Comparison of ENCODE assay signal across 11 mouse cellular contexts in the genomic region with DNA sequence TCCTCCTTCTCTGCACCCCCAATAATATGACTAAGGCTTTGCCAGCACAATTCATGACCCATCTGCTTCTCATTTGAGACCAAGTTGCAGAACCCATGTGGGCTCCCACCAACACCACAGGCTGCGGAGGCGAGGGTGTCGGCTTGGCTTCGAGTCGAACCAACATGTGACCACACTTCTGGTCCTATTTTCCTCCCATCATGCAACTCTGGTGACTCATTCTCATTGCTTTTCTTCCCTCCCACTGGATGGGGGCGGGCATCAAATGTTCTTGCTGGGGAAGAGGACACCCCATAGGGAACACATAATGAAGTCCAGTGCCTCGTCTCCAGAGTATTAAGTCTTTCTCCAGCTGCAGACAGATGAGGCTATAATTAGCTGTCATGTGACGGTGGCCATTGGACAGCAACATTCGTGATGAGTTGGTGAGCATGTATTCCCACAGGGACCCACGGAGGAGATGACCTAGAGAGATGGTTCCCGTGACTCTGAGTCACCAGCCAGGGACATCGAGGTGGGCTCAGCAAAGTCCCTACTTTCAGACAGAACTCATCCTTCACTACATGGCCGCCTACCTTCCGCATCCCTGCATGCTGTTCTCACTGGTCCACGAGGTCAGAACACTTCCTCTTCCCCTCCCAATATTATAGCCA. TPM values are rescaled to one million over a fixed set of nuclear protein-coding genes. Genes with fewer than 3 reads are reported as not detected.
A peak's percentile ranks its signal among the peaks of the same experiment; 100 is the strongest.
DNase-seq lines count a peak whose midpoint lies in the region; ATAC-seq and TF ChIP-seq lines count a peak whose summit lies in the region.
"Had no signal": no experiment of that assay in that cellular context is flagged by ENCODE, and none has a peak within 500 bp of the region (broad histone marks: within the 10 kb centered on the region; RNA-seq: fewer than 3 reads in every experiment).

No protein-coding gene starts in this region.

- no peak overlapping the region for H3K9ac ChIP-seq in heart, embryonic 11.5 days (ENCODE audit: low read depth, low read length)
- H3K9ac ChIP-seq in liver, postnatal 0 days (replicated peaks) = no peak overlapping the region
- no peak overlapping the region for H3K9ac ChIP-seq in stomach, postnatal 0 days (ENCODE audit: low read length)
- H3K9ac ChIP-seq: embryonic facial prominence, embryonic 13.5 days had no signal

- DNase-seq in lung, adult 18-20 months = peak; percentile 73 to 79
- DNase-seq in lung, adult 2 months = no peak
- peak; percentile 45 to 57 for DNase-seq in layer of hippocampus, postnatal 25 days (ENCODE audit: extremely low spot score in 1 of 2, low spot score in 1 of 2)
- peak; percentile 82 for DNase-seq in right cerebral cortex, postnatal 25 days
- no peak for DNase-seq in liver, postnatal 0 days
- no peak for DNase-seq in stomach, postnatal 0 days (ENCODE audit: low spot score)
- DNase-seq: adrenal gland, postnatal 10 days had no signal

- H3K27me3 ChIP-seq in heart, embryonic 11.5 days (ENCODE audit: control insufficient read depth, insufficient read depth, low read length) = no peaks in the 10 kb centered on the region
- H3K27me3 ChIP-seq in liver, postnatal 0 days (ENCODE audit: insufficient read depth, low read length) = no peaks in the 10 kb centered on the region
- no peaks in the 10 kb centered on the region for H3K27me3 ChIP-seq in stomach, postnatal 0 days (ENCODE audit: control insufficient read depth, insufficient read depth, low read length)
- H3K27me3 ChIP-seq: embryonic facial prominence, embryonic 13.5 days had no signal

- no peak overlapping the region for H3K4me3 ChIP-seq in lung, adult 2 months (replicated peaks; ENCODE audit: extremely low read depth, low read depth, low read length)
- no peak overlapping the region for H3K4me3 ChIP-seq in heart, embryonic 11.5 days (ENCODE audit: low read depth, low read length)
- no peak overlapping the region for H3K4me3 ChIP-seq in liver, postnatal 0 days (ENCODE audit: low read depth, low read length)
- no peak overlapping the region for H3K4me3 ChIP-seq in stomach, postnatal 0 days (ENCODE audit: low read depth, low read length)
- H3K4me3 ChIP-seq: embryonic facial prominence, embryonic 13.5 days; midbrain, embryonic 10.5 days had no signal

- TF ChIP-seq POLR2A in lung, adult 2 months (IDR thresholded peaks at IDR 0.05; ENCODE audit: borderline replicate concordance, extremely low read depth, low read depth, low read length) = no peak

- TF ChIP-seq CTCF in lung, adult 2 months (IDR thresholded peaks at IDR 0.05; ENCODE audit: insufficient read depth, low read length) = no peak
- no peak for TF ChIP-seq CTCF in liver, postnatal 0 days (IDR thresholded peaks at IDR 0.05; ENCODE audit: low read depth)
- no peak for TF ChIP-seq CTCF in stomach, postnatal 0 days (IDR thresholded peaks at IDR 0.05; ENCODE audit: low read depth)

- WGBS in lung, adult 2 months = 66% methylated on average over 15 of the region's 15 CpGs
- WGBS in heart, embryonic 11.5 days (ENCODE audit: insufficient replicate concordance) = 78% methylated on average over 15 of the region's 15 CpGs
- WGBS in liver, postnatal 0 days (ENCODE audit: insufficient replicate concordance) = 72% methylated on average over 15 of the region's 15 CpGs
- WGBS in stomach, postnatal 0 days = 81% methylated on average over 15 of the region's 15 CpGs

- no peak for ATAC-seq in heart, embryonic 11.5 days (replicated peaks; ENCODE audit: insufficient number of reproducible peaks, low FRiP score, low TSS enrichment)
- no peak for ATAC-seq in liver, postnatal 0 days
- ATAC-seq in stomach, postnatal 0 days (ENCODE audit: low FRiP score, low TSS enrichment) = no peak
- no peak for ATAC-seq in granulocyte monocyte progenitor cell, adult 5-6 weeks (replicated peaks; ENCODE audit: poor library complexity, severe bottlenecking)

- TF ChIP-seq EP300 in liver, postnatal 0 days (IDR thresholded peaks at IDR 0.05; ENCODE audit: low read depth) = no peak
- TF ChIP-seq EP300 in stomach, postnatal 0 days (optimal IDR thresholded peaks at IDR 0.05) = no peak

- no peaks in the 10 kb centered on the region for H3K9me3 ChIP-seq in heart, embryonic 11.5 days (replicated peaks; ENCODE audit: control insufficient read depth, low read length)
- H3K9me3 ChIP-seq in liver, postnatal 0 days (ENCODE audit: low read length) = no peaks in the 10 kb centered on the region
- H3K9me3 ChIP-seq in stomach, postnatal 0 days (ENCODE audit: control insufficient read depth, low read length) = no peaks in the 10 kb centered on the region
- H3K9me3 ChIP-seq: embryonic facial prominence, embryonic 13.5 days; midbrain, embryonic 10.5 days had no signal

- H3K4me1 ChIP-seq in lung, adult 2 months (ENCODE audit: control insufficient read depth, insufficient read depth, low read length) = peaks cover 63% of the 10 kb centered on the region
- H3K4me1 ChIP-seq in heart, embryonic 11.5 days (ENCODE audit: control insufficient read depth, insufficient read depth, low read length) = peaks cover 55% of the 10 kb centered on the region
- peaks cover 18% of the 10 kb centered on the region for H3K4me1 ChIP-seq in liver, postnatal 0 days (ENCODE audit: insufficient read depth)
- H3K4me1 ChIP-seq in stomach, postnatal 0 days (replicated peaks; ENCODE audit: control insufficient read depth, insufficient read depth) = peaks cover 1% of the 10 kb centered on the region; the same call in 1 of the 2 replicates

- no peak overlapping the region for H3K4me2 ChIP-seq in heart, embryonic 11.5 days
- no peak overlapping the region for H3K4me2 ChIP-seq in liver, postnatal 0 days (ENCODE audit: low read depth, low read length)
- no peak overlapping the region for H3K4me2 ChIP-seq in stomach, postnatal 0 days (replicated peaks; ENCODE audit: low read depth)
- H3K4me2 ChIP-seq: embryonic facial prominence, embryonic 13.5 days had no signal

- H3K27ac ChIP-seq in heart, embryonic 11.5 days (ENCODE audit: low read depth, low read length) = peak overlapping the region; percentile 7
- no peak overlapping the region for H3K27ac ChIP-seq in liver, postnatal 0 days (ENCODE audit: low read depth)
- no peak overlapping the region; the same call in 1 of the 2 replicates for H3K27ac ChIP-seq in stomach, postnatal 0 days (replicated peaks)
- H3K27ac ChIP-seq: embryonic facial prominence, embryonic 13.5 days; midbrain, embryonic 10.5 days had no signal

- H3K36me3 ChIP-seq in heart, embryonic 11.5 days (ENCODE audit: control insufficient read depth, insufficient read depth, low read length) = no peaks in the 10 kb centered on the region
- no peaks in the 10 kb centered on the region for H3K36me3 ChIP-seq in liver, postnatal 0 days (replicated peaks; ENCODE audit: insufficient read depth, low read length)
- no peaks in the 10 kb centered on the region for H3K36me3 ChIP-seq in stomach, postnatal 0 days (ENCODE audit: control insufficient read depth, insufficient read depth, low read length)
- H3K36me3 ChIP-seq: embryonic facial prominence, embryonic 13.5 days; midbrain, embryonic 10.5 days had no signal

RNA-seq across cellular contexts. Expression of gene Col4a2, which starts 39.0 kb away (rescaled TPM):
- 219 and 237 TPM in 2 replicates for polyA plus RNA-seq in lung, adult 2 months (2012; rRNA removed)
- polyA plus RNA-seq in heart, embryonic 11.5 days (2014; fragmentation: Nextera tagmentation; extraction: Ambion mirVana) = 40.6 and 51.0 TPM in 2 replicates
- 10 to 100 TPM; 45.6 to 61.2 TPM for total RNA-seq in layer of hippocampus, postnatal 25 days (2021)
- 8.0 and 9.7 TPM in 2 replicates for polyA plus RNA-seq in liver, postnatal 0 days (2015; fragmentation: Nextera tagmentation; extraction: Ambion mirVana)
- 43.4 and 47.2 TPM in 2 replicates for polyA plus RNA-seq in stomach, postnatal 0 days (2015; fragmentation: Nextera tagmentation; extraction: Ambion mirVana)
- total RNA-seq in granulocyte monocyte progenitor cell, adult 5-6 weeks (2014; fragmentation: Nextera tagmentation) = 0.04 and 0.52 TPM in 2 replicates
- total RNA-seq in granulocyte monocyte progenitor cell, adult 5-6 weeks (2017) = 0.26 TPM in 1 of 2 replicates, not detected in the other

RNA-seq across cellular contexts. Expression of gene Col4a1, which starts 39.0 kb away (rescaled TPM):
- polyA plus RNA-seq in lung, adult 2 months (2012; rRNA removed) = 556 and 580 TPM in 2 replicates
- 150 and 187 TPM in 2 replicates for polyA plus RNA-seq in heart, embryonic 11.5 days (2014; fragmentation: Nextera tagmentation; extraction: Ambion mirVana)
- total RNA-seq in layer of hippocampus, postnatal 25 days (2021) = 10 to 100 TPM; 46.0 to 60.0 TPM
- 15.8 and 22.6 TPM in 2 replicates for polyA plus RNA-seq in liver, postnatal 0 days (2015; fragmentation: Nextera tagmentation; extraction: Ambion mirVana)
- polyA plus RNA-seq in stomach, postnatal 0 days (2015; fragmentation: Nextera tagmentation; extraction: Ambion mirVana) = 96.3 and 99.0 TPM in 2 replicates
- total RNA-seq in granulocyte monocyte progenitor cell, adult 5-6 weeks (2014; fragmentation: Nextera tagmentation) = not detected in 2 replicates
- total RNA-seq in granulocyte monocyte progenitor cell, adult 5-6 weeks (2017) = 0.22 and 0.67 TPM in 2 replicates

Comparison
In these comparisons a context has a peak if more than half of its experiments do, and no peak if none do; other contexts are left out.
1. DNase-seq: peak in lung, adult 18-20 months (2 of 2), layer of hippocampus, postnatal 25 days (2 of 2) and right cerebral cortex, postnatal 25 days (single experiment); none in lung, adult 2 months (single experiment), liver, postnatal 0 days (single experiment) and stomach, postnatal 0 days (single experiment).